ENCODE assay signal across 15 mouse cellular contexts in the genomic region with DNA sequence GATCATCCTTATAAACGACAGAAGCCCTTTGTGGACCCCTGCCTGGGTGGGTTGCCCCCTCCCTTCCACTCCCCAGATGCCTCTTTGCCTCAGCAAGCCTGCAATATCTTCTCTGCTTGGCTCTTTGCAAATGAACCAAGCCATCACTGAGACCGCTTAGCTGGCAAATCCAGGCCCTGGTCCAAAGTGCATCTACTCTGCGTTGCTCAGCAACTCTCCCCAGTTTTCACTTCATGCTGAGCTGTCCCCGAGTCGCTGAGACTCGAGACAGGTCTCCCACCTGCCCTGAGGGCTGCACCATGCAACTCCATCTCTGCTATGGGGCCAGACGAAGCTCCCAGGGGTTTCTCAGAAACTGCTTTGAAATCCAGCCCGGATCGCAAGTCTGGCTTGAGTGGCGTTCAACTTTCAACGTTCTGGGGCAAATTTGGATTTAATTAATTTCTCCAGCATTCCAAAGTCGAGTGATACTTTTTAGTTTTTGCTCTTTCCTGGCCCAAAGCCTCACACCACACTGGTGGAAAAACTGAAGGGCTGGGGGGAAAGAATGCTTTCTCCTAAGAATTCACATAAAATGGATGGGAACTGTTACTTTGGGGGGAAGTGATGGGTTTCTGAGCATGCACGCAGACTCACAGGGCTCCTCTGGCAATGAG. TPM values are rescaled to one million over a fixed set of nuclear protein-coding genes. Genes with fewer than 3 reads are reported as not detected.
DNase-seq lines count a peak whose midpoint lies in the region; ATAC-seq and TF ChIP-seq lines count a peak whose summit lies in the region.
"Had no signal": no experiment of that assay in that cellular context is flagged by ENCODE, and none has a peak within 500 bp of the region (broad histone marks: within the 10 kb centered on the region; RNA-seq: fewer than 3 reads in every experiment).

No protein-coding gene starts in this region.

- H3K4me2 ChIP-seq in embryonic facial prominence, embryonic 12.5 days (replicated peaks), result peak overlapping the region; percentile 15; the same call in 1 of the 2 replicates
- H3K4me2 ChIP-seq in hindbrain, embryonic 12.5 days (replicated peaks), result no peak overlapping the region
- no peak overlapping the region for H3K4me2 ChIP-seq in limb, embryonic 12.5 days
- H3K4me2 ChIP-seq: intestine, embryonic 15.5 days; liver, embryonic 11.5 days had no signal

- H3K4me1 ChIP-seq in embryonic facial prominence, embryonic 12.5 days, result peaks cover 28% of the 10 kb centered on the region
- 0 out of 2 replicates have a peak, but pooled peaks cover 6% of the 10 kb centered on the region for H3K4me1 ChIP-seq in hindbrain, embryonic 12.5 days
- H3K4me1 ChIP-seq in limb, embryonic 12.5 days (replicated peaks), result peaks cover 15% of the 10 kb centered on the region

- peak in 1 of 2 experiments; percentile 16 for DNase-seq in layer of hippocampus, adult 2 months (ENCODE audit: low spot score in 2 of 2)
- DNase-seq in layer of hippocampus, adult 9-10 months (ENCODE audit: low spot score), result no peak
- DNase-seq in urinary bladder, postnatal 36 days (ENCODE audit: low spot score in 2 of 2), result no peak
- no peak for DNase-seq in lung, postnatal 25 days (ENCODE audit: low spot score)
- DNase-seq: adrenal gland, postnatal 10 days; cerebellum, adult 11 months had no signal

- no peaks in the 10 kb centered on the region for H3K36me3 ChIP-seq in embryonic facial prominence, embryonic 12.5 days
- H3K36me3 ChIP-seq in hindbrain, embryonic 12.5 days, result no peaks in the 10 kb centered on the region
- H3K36me3 ChIP-seq in limb, embryonic 12.5 days, result no peaks in the 10 kb centered on the region
- H3K36me3 ChIP-seq: intestine, embryonic 15.5 days had no signal

- H3K4me3 ChIP-seq in layer of hippocampus, adult 2 months, result no peak overlapping the region
- no peak overlapping the region for H3K4me3 ChIP-seq in embryonic facial prominence, embryonic 12.5 days
- no peak overlapping the region for H3K4me3 ChIP-seq in hindbrain, embryonic 12.5 days
- no peak overlapping the region for H3K4me3 ChIP-seq in limb, embryonic 12.5 days (replicated peaks)
- H3K4me3 ChIP-seq: intestine, embryonic 15.5 days; myocyte had no signal

- H3K27me3 ChIP-seq in embryonic facial prominence, embryonic 12.5 days, result no peaks in the 10 kb centered on the region
- no peaks in the 10 kb centered on the region for H3K27me3 ChIP-seq in hindbrain, embryonic 12.5 days
- no peaks in the 10 kb centered on the region for H3K27me3 ChIP-seq in limb, embryonic 12.5 days
- H3K27me3 ChIP-seq: intestine, embryonic 15.5 days had no signal

- H3K9me3 ChIP-seq in embryonic facial prominence, embryonic 12.5 days, result peaks cover 7% of the 10 kb centered on the region; the same call in 1 of the 2 replicates
- H3K9me3 ChIP-seq in hindbrain, embryonic 12.5 days (replicated peaks), result peaks cover 11% of the 10 kb centered on the region; the same call in 1 of the 2 replicates
- H3K9me3 ChIP-seq in limb, embryonic 12.5 days, result peaks cover 8% of the 10 kb centered on the region
- H3K9me3 ChIP-seq: intestine, embryonic 15.5 days had no signal

- no peak for TF ChIP-seq CTCF in layer of hippocampus, adult 2 months (conservative IDR thresholded peaks at IDR 0.05)

- peak overlapping the region; percentile 40; the same call in 1 of the 2 replicates for H3K27ac ChIP-seq in layer of hippocampus, adult 2 months
- peak overlapping the region; percentile 92 for H3K27ac ChIP-seq in embryonic facial prominence, embryonic 12.5 days
- peak overlapping the region; percentile 41 for H3K27ac ChIP-seq in hindbrain, embryonic 12.5 days
- peak overlapping the region; percentile 88 for H3K27ac ChIP-seq in limb, embryonic 12.5 days
- H3K27ac ChIP-seq: intestine, embryonic 15.5 days had no signal

- ATAC-seq in embryonic facial prominence, embryonic 12.5 days (ENCODE audit: insufficient number of reproducible peaks, insufficient read depth, low FRiP score, low TSS enrichment), result 0 out of 2 replicates have a peak, but pooled peaks have one; percentile 12
- no peak for ATAC-seq in hindbrain, embryonic 12.5 days (ENCODE audit: low FRiP score)
- ATAC-seq in limb, embryonic 12.5 days (ENCODE audit: insufficient number of reproducible peaks, insufficient read depth, low FRiP score, low TSS enrichment, low read depth), result no peak
- no peak for ATAC-seq in cerebellum, adult (ENCODE audit: insufficient number of reproducible peaks, low FRiP score, low TSS enrichment)
- ATAC-seq: intestine, embryonic 15.5 days had no signal

- WGBS in embryonic facial prominence, embryonic 12.5 days, result 26% methylated on average over 13 of the region's 13 CpGs
- 53% methylated on average over 13 of the region's 13 CpGs for WGBS in hindbrain, embryonic 12.5 days
- WGBS in limb, embryonic 12.5 days, result 36% methylated on average over 13 of the region's 13 CpGs

- H3K9ac ChIP-seq in embryonic facial prominence, embryonic 12.5 days, result no peak overlapping the region
- no peak overlapping the region for H3K9ac ChIP-seq in hindbrain, embryonic 12.5 days
- no peak overlapping the region for H3K9ac ChIP-seq in limb, embryonic 12.5 days (replicated peaks)
- H3K9ac ChIP-seq: intestine, embryonic 15.5 days had no signal

RNA-seq across cellular contexts. Expression of a gene that starts 52.3 kb away (rescaled TPM):
- under 1 TPM; 0.44 to 0.83 TPM for total RNA-seq in layer of hippocampus, adult 2 months (2021)
- polyA plus RNA-seq in embryonic facial prominence, embryonic 12.5 days (2016; fragmentation: Nextera tagmentation; extraction: Ambion mirVana), result 27.7 and 28.6 TPM in 2 replicates
- polyA plus RNA-seq in hindbrain, embryonic 12.5 days (2016; fragmentation: Nextera tagmentation; extraction: Ambion mirVana), result 25.0 and 34.1 TPM in 2 replicates
- polyA plus RNA-seq in limb, embryonic 12.5 days (2016; fragmentation: Nextera tagmentation; extraction: Ambion mirVana), result 28.6 and 33.0 TPM in 2 replicates
- total RNA-seq: granulocyte monocyte progenitor cell, adult 5-6 weeks; megakaryocyte-erythroid progenitor cell, adult 5-6 weeks had no signal

Comparison
In these comparisons a context has a peak if more than half of its experiments do, and no peak if none do; other contexts are left out.
1. H3K27ac ChIP-seq: peak in every context shown above with its lines; median percentile 92 in embryonic facial prominence, embryonic 12.5 days; 88 in limb, embryonic 12.5 days; 41 in hindbrain, embryonic 12.5 days; 40 in layer of hippocampus, adult 2 months.